Mouse (Mus musculus) bone marrow macrophage, adult 2 months (primary cell): ENCODE results near the gene Chodl. TPM values are rescaled to one million over a fixed set of nuclear protein-coding genes. Genes with fewer than 3 reads are reported as not detected.

Source experiments
- H3K27ac ChIP-seq: 2 replicates; pipeline ENCODE4 v1.5.1; 2012; ENCODE audit warnings: low read depth, low read length; ENCODE audit not compliant: insufficient read depth
- H3K4me1 ChIP-seq: 2 replicates; pipeline ENCODE4 v1.6.1; 2012; ENCODE audit warnings: low read length; ENCODE audit not compliant: control insufficient read depth, insufficient read depth
- H3K4me3 ChIP-seq: 2 replicates; pipeline ENCODE4 v1.5.1; 2012; ENCODE audit warnings: mild to moderate bottlenecking, low read length, moderate library complexity; ENCODE audit not compliant: insufficient read depth
- CTCF ChIP-seq: IDR thresholded peaks from 2 replicates; pipeline ENCODE4 v1.5.1; 2012; ENCODE audit warnings: low read depth, mild to moderate bottlenecking, low read length, moderate library complexity
- POLR2A ChIP-seq: IDR thresholded peaks from 2 replicates; pipeline ENCODE4 v1.6.1; 2012; ENCODE audit warnings: mild to moderate bottlenecking, low read depth, low read length, borderline replicate concordance
- polyA plus RNA-seq: library from polyadenylated mRNA; stranded (reverse); fragments of >200 nt; gene quantifications from 2 replicates; pipeline ENCODE4 v1.2.4, GENCODE M21; 2012; ENCODE audit not compliant: missing spikeins, insufficient read depth, insufficient read length

The Chodl gene
- polyA plus RNA-seq: 0.32 TPM in 1 of 2 replicates, not detected in the other

- H3K4me1 ChIP-seq: no peaks in the 10 kb centered on the region
- no peak for TF ChIP-seq CTCF
- no peak for TF ChIP-seq POLR2A
- H3K27ac ChIP-seq: no peak within 1 kb of the TSS
- H3K4me3 ChIP-seq: no peak within 1 kb of the TSS
These were observed at the start of gene Chodl for GRCm38 (mm10) chr16:78930382-78931286. Chodl (plus strand) TSS chr16:78930948.

GRCm38 (mm10) chr16:78922644-78923043, 8.1 kb upstream of the Chodl start:
- Histone ChIP-seq H3K27ac (no peak overlapping the region), H3K4me3 (no peak overlapping the region), H3K4me1 (no peaks in the 10 kb centered on the region)
- TF ChIP-seq POLR2A (no peak), CTCF (no peak)

- Histone ChIP-seq H3K27ac (no peak overlapping the region), H3K4me3 (no peak overlapping the region), H3K4me1 (no peaks in the 10 kb centered on the region)
- no peak for TF ChIP-seq POLR2A
- TF ChIP-seq CTCF: no peak
These were observed 708 bp downstream of the Chodl start for GRCm38 (mm10) chr16:78931287-78932025.

GRCm38 (mm10) chr16:78934298-78934697, 3.5 kb downstream of the Chodl start:
- Histone ChIP-seq H3K27ac (no peak overlapping the region), H3K4me1 (no peaks in the 10 kb centered on the region), H3K4me3 (no peak overlapping the region)
- TF ChIP-seq CTCF (no peak), POLR2A (no peak)

- H3K4me3 ChIP-seq: no peak overlapping the region
- TF ChIP-seq POLR2A: no peak
- TF ChIP-seq CTCF: no peak
- no peaks in the 10 kb centered on the region for H3K4me1 ChIP-seq
- H3K27ac ChIP-seq: no peak overlapping the region
These were observed 7.0 kb downstream of the Chodl start for GRCm38 (mm10) chr16:78937755-78938154.

GRCm38 (mm10) chr16:78950359-78950758, 19.6 kb downstream of the Chodl start:
- no peak for TF ChIP-seq POLR2A
- no peak for TF ChIP-seq CTCF
- no peaks in the 10 kb centered on the region for H3K4me1 ChIP-seq
- H3K4me3 ChIP-seq: no peak overlapping the region
- H3K27ac ChIP-seq: no peak overlapping the region

GRCm38 (mm10) chr16:78957434-78957833, 26.7 kb downstream of the Chodl start:
- Histone ChIP-seq H3K27ac (no peak overlapping the region), H3K4me3 (no peak overlapping the region), H3K4me1 (no peaks in the 10 kb centered on the region)
- no peak for TF ChIP-seq CTCF

GRCm38 (mm10) chr16:78969091-78969731, 38.5 kb downstream of the Chodl start:
- H3K4me1 ChIP-seq: no peaks in the 10 kb centered on the region
- no peak overlapping the region for H3K27ac ChIP-seq
- TF ChIP-seq POLR2A: no peak
- no peak for TF ChIP-seq CTCF
- H3K4me3 ChIP-seq: no peak overlapping the region

GRCm38 (mm10) chr16:78974099-78974498, 43.4 kb downstream of the Chodl start:
- no peak overlapping the region for H3K27ac ChIP-seq

More at GRCm38 (mm10) chr16:78974099-78974498, 43.4 kb downstream of the Chodl start:
- no peak overlapping the region for H3K4me3 ChIP-seq
- TF ChIP-seq CTCF (no peak), POLR2A (no peak)
- no peaks in the 10 kb centered on the region for H3K4me1 ChIP-seq
